Mouse (Mus musculus) bone marrow, adult 2 months (tissue): ENCODE results near the gene Grip1. TPM values are rescaled to one million over a fixed set of nuclear protein-coding genes. Genes with fewer than 3 reads are reported as not detected.

ENCODE experiments used
- H3K27ac ChIP-seq: fragments of 200-500 bp; 2 replicates; pipeline ENCODE4 v1.5.1; 2012; ENCODE audit warnings: low read depth, mild to moderate bottlenecking, control low read depth, inconsistent platforms, low read length; ENCODE audit not compliant: control insufficient read depth, poor library complexity, insufficient read depth
- H3K4me1 ChIP-seq: fragments of 200-500 bp; 2 replicates; pipeline ENCODE4 v1.6.1; 2011; ENCODE audit warnings: low read length; ENCODE audit not compliant: control insufficient read depth, insufficient read depth
- H3K4me3 ChIP-seq: fragments of 200-500 bp; replicated peaks from 2 replicates; pipeline ENCODE3; 2011; ENCODE audit warnings: mild to moderate bottlenecking, low read depth, low read length, control low read depth; ENCODE audit not compliant: control insufficient read depth
- CTCF ChIP-seq: fragments of 200-500 bp; IDR thresholded peaks from 2 replicates; pipeline ENCODE4 v1.5.1; 2011; ENCODE audit warnings: low read length, control low read depth; ENCODE audit not compliant: control insufficient read depth, insufficient read depth
- POLR2A ChIP-seq: fragments of 200-500 bp; IDR thresholded peaks from 2 replicates; pipeline ENCODE4 v1.6.1; 2011; ENCODE audit warnings: low read depth, mild to moderate bottlenecking, control low read depth, low read length, borderline replicate concordance; ENCODE audit not compliant: control insufficient read depth
- WGBS: fragments of 180-500 bp; shearing (Covaris S2); methylation state at CpG from one replicate; pipeline ENCODE4 v1.1.7; 2018; 5-methylcytosine and 5-hydroxymethylcytosine counted together
- polyA plus RNA-seq: library from polyadenylated mRNA; stranded (reverse); fragments of >200 nt; gene quantifications from 2 replicates; pipeline ENCODE4 v1.2.4, GENCODE M21; 2011; ENCODE audit warnings: low replicate concordance; ENCODE audit not compliant: missing spikeins, insufficient read depth, insufficient read length

The Grip1 gene
- polyA plus RNA-seq, 1 experiment: not detected

DNA sequence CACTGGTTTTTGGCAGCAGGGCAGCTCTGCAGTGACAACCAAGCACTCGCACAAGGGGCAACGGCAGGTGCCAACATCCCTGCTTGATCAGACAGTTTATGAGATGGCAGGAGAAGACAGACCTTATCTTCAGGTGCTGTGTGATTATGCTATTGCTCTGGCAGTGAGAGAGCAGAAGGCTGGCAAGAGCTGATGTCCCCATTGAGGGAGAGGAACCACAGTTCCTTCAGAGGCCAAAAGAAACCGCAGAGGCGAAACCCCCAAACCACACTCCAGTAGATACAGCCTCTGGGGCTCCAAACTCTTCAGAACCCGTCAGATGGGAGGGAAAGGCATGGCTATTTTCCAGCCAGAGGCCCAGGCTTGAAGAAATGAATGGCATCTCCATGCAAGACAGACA is 932 bp upstream of the Grip1 start:
- TF ChIP-seq POLR2A: no peak
- no peak for TF ChIP-seq CTCF
- H3K27ac ChIP-seq: no peak overlapping the region
- no peak overlapping the region for H3K4me3 ChIP-seq
- WGBS: 4% methylated on average over 5 of the region's 5 CpGs
- no peaks in the 10 kb centered on the region for H3K4me1 ChIP-seq

DNA sequence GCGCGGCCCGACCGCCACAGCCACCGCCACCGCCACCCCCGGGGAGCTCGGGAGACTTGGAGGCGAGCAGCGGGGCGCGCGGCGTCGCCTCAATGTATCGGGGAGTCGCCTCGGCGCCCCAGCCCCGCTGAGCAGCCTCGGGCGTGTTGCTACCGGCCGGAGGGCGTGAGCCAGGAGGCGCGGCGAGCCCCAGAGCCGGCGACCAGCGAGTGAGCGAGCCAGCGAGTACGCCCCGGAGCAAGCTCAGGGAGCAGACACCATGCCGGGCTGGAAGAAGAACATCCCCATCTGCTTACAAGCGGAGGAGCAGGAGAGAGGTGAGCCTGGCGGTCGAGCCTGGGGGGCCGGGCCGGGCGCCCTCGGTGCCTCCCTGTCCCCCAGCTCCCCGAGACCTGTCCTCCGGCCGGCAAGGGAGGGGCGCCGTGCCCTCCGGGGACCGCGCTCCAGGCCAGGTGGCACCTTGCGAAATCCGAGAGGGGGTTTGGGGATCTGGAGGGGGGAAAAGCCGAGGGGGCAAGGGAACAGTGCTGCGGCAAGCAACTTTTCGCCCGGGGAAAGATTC is 557 bp downstream of the Grip1 start:
- no peaks in the 10 kb centered on the region for H3K4me1 ChIP-seq
- no peak overlapping the region for H3K27ac ChIP-seq
- TF ChIP-seq POLR2A (no peak), CTCF (no peak)
- under 1% methylated on average over 57 of the region's 57 CpGs for WGBS
- H3K4me3 ChIP-seq: no peak overlapping the region

DNA sequence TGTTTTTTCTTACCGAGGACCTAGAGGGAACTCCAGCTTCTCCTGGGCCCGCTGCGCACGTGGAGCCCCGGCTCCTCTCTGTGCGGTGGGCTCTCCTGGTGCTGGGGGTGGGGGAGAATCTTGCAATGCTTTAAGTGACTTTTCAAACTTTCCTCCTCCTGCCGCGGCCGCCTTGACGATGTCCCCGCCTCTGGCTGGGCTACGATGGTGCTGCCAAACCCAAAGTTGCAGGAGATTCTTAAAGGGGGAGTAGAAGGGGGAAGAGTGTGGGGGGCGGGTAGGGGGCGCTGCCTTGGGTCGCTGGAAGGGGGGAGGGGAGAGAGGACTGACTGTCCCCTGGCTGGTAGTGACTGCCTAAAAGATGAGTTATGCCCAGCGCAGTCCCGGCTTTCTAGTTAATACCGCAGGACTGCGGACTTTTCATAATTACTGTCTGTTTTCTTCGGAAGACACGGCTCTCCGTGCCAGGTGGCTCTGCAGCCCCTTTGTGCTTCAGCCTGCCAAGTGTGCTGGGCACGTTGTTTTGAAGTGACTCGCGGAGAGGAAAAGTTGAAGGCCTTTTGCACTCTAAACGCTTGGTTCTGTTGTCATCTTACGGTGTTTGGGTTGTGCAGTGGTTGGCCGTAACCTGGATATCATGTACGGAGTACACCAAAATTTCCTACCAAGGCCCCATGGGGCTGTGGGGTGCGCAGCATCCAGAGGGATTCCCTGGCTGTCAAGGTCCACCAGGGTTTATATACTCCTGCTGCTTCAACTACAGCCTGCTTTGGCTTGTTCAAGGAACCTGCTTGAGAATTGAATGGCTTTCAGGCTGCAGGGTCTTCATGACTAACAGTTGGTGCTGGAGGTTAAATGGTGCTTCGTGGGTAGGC is 1.3 kb downstream of the Grip1 start:
- Histone ChIP-seq H3K4me3 (no peak overlapping the region), H3K27ac (no peak overlapping the region), H3K4me1 (no peaks in the 10 kb centered on the region)
- TF ChIP-seq POLR2A: no peak
- TF ChIP-seq CTCF: no peak
- WGBS: 4% methylated on average over 31 of the region's 31 CpGs

DNA sequence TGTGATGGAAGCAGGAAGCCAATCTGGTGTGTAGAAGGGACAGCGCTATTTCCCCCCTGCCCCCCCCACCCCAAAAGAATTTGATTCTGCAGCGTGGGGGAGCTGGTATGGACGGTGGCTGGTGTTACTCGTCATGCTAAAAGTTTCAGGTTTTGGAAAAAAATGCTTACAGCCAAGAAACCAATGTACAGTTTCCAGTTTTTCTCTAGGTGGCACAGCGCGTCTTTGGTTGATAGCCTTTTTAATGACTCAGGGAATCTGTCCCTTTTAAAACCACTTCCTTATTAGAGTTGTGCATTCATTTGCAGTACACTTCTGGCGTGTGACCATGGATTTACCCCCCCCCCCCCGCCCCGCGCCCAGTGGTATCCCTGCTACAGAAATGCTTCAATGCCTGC is 1.9 kb downstream of the Grip1 start:
- Histone ChIP-seq H3K4me3 (no peak overlapping the region), H3K27ac (no peak overlapping the region), H3K4me1 (no peaks in the 10 kb centered on the region)
- WGBS: 3% methylated on average over 10 of the region's 10 CpGs
- no peak for TF ChIP-seq CTCF
- TF ChIP-seq POLR2A: no peak

DNA sequence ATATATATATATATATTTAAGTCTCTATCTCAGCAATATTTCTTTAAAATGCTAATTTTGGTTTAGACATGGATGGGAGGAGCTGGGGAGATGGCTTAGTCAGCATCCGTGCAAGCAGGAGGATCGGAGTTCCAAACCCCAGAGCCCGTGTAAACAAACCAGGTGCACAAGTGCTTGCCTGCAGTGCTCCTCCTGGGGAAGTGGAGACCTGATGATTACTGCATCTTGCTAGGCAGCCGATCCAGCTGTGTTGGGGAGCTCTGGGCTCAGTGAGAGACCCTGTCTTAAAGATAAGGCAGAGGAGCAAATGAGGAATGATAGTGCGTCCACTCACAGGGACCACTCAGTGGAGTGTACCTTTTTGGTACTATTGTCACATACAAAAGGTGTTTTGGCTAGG is 3.5 kb downstream of the Grip1 start:
- WGBS: 88% methylated on average over 5 of the region's 5 CpGs
- Histone ChIP-seq H3K27ac (no peak overlapping the region), H3K4me1 (no peaks in the 10 kb centered on the region), H3K4me3 (no peak overlapping the region)
- TF ChIP-seq POLR2A (no peak), CTCF (no peak)

DNA sequence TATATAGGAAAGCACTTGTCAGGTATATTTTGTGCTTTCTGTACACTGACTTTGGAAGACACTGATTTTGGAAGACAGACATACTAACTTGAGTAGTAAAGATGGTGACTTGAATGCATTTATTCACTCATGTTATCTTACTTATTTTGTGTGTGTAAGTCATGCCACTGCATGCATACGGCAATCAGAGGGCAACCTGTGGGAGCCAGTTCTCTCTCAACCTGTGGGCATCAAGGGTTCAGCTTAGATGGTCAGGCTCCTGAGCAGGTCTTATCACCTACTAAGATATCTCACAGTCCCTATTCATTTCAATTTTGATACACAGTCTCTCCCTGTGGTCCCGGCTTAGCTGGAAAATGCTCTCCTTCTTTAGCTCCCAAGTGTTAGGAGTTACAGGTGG is 5.4 kb downstream of the Grip1 start:
- Histone ChIP-seq H3K27ac (no peak overlapping the region), H3K4me3 (no peak overlapping the region), H3K4me1 (no peaks in the 10 kb centered on the region)
- WGBS: 90% methylated on average over 2 of the region's 2 CpGs
- TF ChIP-seq POLR2A (no peak), CTCF (no peak)

DNA sequence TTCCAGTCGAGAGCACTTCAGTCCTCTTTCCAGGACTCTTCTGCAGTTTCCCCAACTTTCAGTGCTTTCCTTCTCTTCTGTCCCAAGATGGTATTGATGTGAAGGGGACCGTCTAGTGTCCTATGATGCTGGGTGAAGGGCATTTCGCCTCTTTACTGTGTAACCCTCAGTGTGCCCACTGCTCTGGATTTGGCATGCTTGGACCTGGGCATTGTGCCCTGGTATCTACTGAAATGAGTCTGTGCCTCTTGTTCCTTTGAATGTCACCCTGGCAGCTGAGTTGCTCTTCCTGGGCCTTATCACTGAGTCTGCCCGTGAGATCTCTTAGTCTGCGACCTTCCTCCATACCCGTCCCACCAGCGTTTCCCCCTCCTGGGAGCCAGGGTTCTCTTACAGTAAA is 9.7 kb downstream of the Grip1 start:
- no peak for TF ChIP-seq CTCF
- no peak for TF ChIP-seq POLR2A
- Histone ChIP-seq H3K4me3 (no peak overlapping the region), H3K4me1 (no peaks in the 10 kb centered on the region), H3K27ac (no peak overlapping the region)
- 75% methylated on average over 7 of the region's 7 CpGs for WGBS

DNA sequence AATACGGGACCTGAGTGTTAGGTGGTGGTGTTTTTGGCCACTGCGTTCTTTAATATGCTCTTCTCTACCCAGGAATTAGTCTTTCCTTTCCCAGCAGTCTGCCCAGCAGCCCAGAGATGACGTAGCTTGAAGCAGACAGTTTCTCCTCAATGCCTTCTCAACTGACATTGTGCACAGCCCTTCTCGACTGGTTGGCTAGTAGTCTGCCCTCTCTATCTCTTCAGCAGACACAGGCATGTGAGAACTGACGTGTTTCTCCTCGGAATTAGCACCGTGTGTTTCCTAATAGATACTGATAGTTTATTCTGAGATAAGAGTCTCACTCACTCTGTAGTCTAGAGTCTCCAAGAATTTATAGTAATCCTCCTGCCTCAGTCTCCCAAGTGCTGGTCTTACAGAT is 10.2 kb downstream of the Grip1 start:
- H3K4me1 ChIP-seq: no peaks in the 10 kb centered on the region
- WGBS: 71% methylated on average over 7 of the region's 7 CpGs
- no peak overlapping the region for H3K4me3 ChIP-seq
- TF ChIP-seq POLR2A (no peak), CTCF (no peak)
- H3K27ac ChIP-seq: no peak overlapping the region
